Mouse (Mus musculus): ENCODE data around the gene Nup210l. TPM values are rescaled to one million over a fixed set of nuclear protein-coding genes. Genes with fewer than 3 reads are reported as not detected.

Nup210l gene
- 0.47 and 0.76 TPM in 2 replicates for polyA plus RNA-seq (2014; fragmentation: Nextera tagmentation; extraction: Ambion mirVana)

GRCm38 (mm10) chr3:90103938-90104337 is at the start of gene Nup210l:
TSS of gene Nup210l (plus strand) at chr3:90104132.
- Histone ChIP-seq H3K36me3 (ENCODE audit: control insufficient read depth, insufficient read depth, low read length) (peaks cover 12% of the 10 kb centered on the region), H3K27ac (ENCODE audit: low read depth, low read length) (no peak within 1 kb of the TSS), H3K9ac (ENCODE audit: low read depth, low read length) (no peak within 1 kb of the TSS), H3K9me3 (ENCODE audit: control insufficient read depth, low read length) (no peaks in the 10 kb centered on the region; the same call in 1 of the 2 replicates), H3K4me3 (ENCODE audit: low read length) (no peak within 1 kb of the TSS), H3K4me1 (ENCODE audit: control insufficient read depth, insufficient read depth, low read length) (no peaks in the 10 kb centered on the region), H3K27me3 (ENCODE audit: control insufficient read depth, insufficient read depth, low read length) (no peaks in the 10 kb centered on the region), H3K4me2 (replicated peaks; ENCODE audit: low read depth, low read length) (no peak within 1 kb of the TSS)
- no peak for ATAC-seq (ENCODE audit: low FRiP score, low TSS enrichment)
- 87% methylated on average over 13 of the region's 13 CpGs for WGBS

DNA sequence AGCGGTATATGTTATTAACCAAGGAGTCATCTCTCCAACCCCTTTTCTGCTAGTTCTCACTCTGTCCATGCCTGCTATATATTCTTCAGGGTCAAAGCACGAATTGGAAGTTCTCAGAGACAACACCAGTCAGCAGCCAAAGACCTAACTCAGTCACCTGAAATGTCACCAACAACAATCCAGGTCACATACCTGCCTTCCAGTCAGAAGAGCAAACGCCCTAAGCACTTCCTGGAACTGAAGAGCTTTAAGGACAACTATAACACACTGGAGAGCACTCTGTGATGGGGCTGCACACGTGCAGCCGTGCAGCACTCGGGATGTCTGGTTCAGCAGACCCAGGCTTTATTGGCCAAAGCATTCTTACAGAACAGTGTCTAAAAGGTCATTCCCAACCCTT is 42.4 kb upstream of the Nup210l start:
- no peak for ATAC-seq (ENCODE audit: low FRiP score, low TSS enrichment)
- H3K27ac ChIP-seq (ENCODE audit: low read depth, low read length), result no peak overlapping the region
- H3K4me3 ChIP-seq (ENCODE audit: low read length), result no peak overlapping the region
- H3K9ac ChIP-seq (ENCODE audit: low read depth, low read length), result no peak overlapping the region
- H3K4me1 ChIP-seq (ENCODE audit: control insufficient read depth, insufficient read depth, low read length), result no peaks in the 10 kb centered on the region
- H3K9me3 ChIP-seq (ENCODE audit: control insufficient read depth, low read length), result no peaks in the 10 kb centered on the region
- WGBS, result 87% methylated on average over 6 of the region's 6 CpGs
- H3K27me3 ChIP-seq (ENCODE audit: control insufficient read depth, insufficient read depth, low read length), result no peaks in the 10 kb centered on the region
- no peak overlapping the region for H3K4me2 ChIP-seq (replicated peaks; ENCODE audit: low read depth, low read length)
- H3K36me3 ChIP-seq (ENCODE audit: control insufficient read depth, insufficient read depth, low read length), result peaks cover 50% of the 10 kb centered on the region

DNA sequence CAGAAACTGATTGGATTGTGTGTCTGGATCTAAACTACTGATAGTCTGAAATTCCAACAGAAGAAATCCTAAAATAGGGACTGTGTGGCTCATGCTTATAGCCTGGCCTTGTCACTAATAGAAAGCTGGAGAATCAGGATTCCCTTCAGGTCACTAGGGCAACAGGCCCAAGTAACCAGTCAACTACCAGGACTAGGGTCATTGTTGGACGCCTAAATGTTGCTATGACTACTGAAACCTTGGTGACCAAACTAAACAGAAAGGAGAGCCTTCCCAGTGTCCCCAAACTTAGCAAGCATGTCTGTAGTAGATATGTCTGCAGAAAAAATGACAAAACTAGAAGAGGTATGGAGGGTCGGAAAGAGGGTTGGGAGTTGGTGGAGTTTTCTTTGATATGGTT is 41.4 kb upstream of the Nup210l start:
- Histone ChIP-seq H3K27ac (ENCODE audit: low read depth, low read length) (no peak overlapping the region), H3K4me1 (ENCODE audit: control insufficient read depth, insufficient read depth, low read length) (no peaks in the 10 kb centered on the region), H3K4me2 (replicated peaks; ENCODE audit: low read depth, low read length) (no peak overlapping the region), H3K9ac (ENCODE audit: low read depth, low read length) (no peak overlapping the region), H3K9me3 (ENCODE audit: control insufficient read depth, low read length) (no peaks in the 10 kb centered on the region), H3K27me3 (ENCODE audit: control insufficient read depth, insufficient read depth, low read length) (no peaks in the 10 kb centered on the region), H3K36me3 (ENCODE audit: control insufficient read depth, insufficient read depth, low read length) (peaks cover 40% of the 10 kb centered on the region), H3K4me3 (ENCODE audit: low read length) (no peak overlapping the region)
- no peak for ATAC-seq (ENCODE audit: low FRiP score, low TSS enrichment)
- 76% methylated on average over 2 of the region's 2 CpGs for WGBS

DNA sequence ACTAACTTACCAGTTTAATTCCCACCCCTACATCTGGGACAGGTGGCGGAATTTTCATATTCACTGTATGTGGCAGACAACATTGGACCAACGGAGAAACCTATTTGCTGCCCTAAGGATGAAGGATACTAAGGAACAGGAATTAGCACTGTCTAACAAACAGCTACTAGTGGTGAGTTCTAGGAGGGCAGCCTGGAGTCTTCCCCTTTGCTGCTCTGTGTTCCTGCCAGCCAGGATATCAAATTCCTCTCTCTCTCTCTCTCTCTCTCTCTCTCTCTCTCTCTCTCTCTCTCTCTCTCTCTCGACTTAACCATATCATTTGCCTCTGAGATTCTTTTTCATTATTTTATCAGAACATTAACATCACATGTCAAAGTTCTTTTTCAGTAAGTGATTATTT is 39.5 kb upstream of the Nup210l start:
- Histone ChIP-seq H3K4me2 (replicated peaks; ENCODE audit: low read depth, low read length) (no peak overlapping the region), H3K9ac (ENCODE audit: low read depth, low read length) (no peak overlapping the region), H3K36me3 (ENCODE audit: control insufficient read depth, insufficient read depth, low read length) (peaks cover 30% of the 10 kb centered on the region; the same call in 1 of the 2 replicates), H3K27ac (ENCODE audit: low read depth, low read length) (no peak overlapping the region), H3K4me3 (ENCODE audit: low read length) (no peak overlapping the region), H3K27me3 (ENCODE audit: control insufficient read depth, insufficient read depth, low read length) (no peaks in the 10 kb centered on the region), H3K4me1 (ENCODE audit: control insufficient read depth, insufficient read depth, low read length) (no peaks in the 10 kb centered on the region), H3K9me3 (ENCODE audit: control insufficient read depth, low read length) (no peaks in the 10 kb centered on the region)
- 72% methylated on average over 3 of the region's 3 CpGs for WGBS
- peak; percentile 56; the same call in 1 of the 2 replicates for ATAC-seq (ENCODE audit: low FRiP score, low TSS enrichment)

GRCm38 (mm10) chr3:90065553-90065952 is 38.4 kb upstream of the Nup210l start:
- 30% methylated on average over 3 of the region's 3 CpGs for WGBS
- H3K4me1 ChIP-seq (ENCODE audit: control insufficient read depth, insufficient read depth, low read length), result no peaks in the 10 kb centered on the region
- H3K27ac ChIP-seq (ENCODE audit: low read depth, low read length), result no peak overlapping the region
- no peaks in the 10 kb centered on the region for H3K27me3 ChIP-seq (ENCODE audit: control insufficient read depth, insufficient read depth, low read length)
- H3K9me3 ChIP-seq (ENCODE audit: control insufficient read depth, low read length), result no peaks in the 10 kb centered on the region
- H3K4me2 ChIP-seq (replicated peaks; ENCODE audit: low read depth, low read length), result no peak overlapping the region
- H3K9ac ChIP-seq (ENCODE audit: low read depth, low read length), result no peak overlapping the region
- H3K36me3 ChIP-seq (ENCODE audit: control insufficient read depth, insufficient read depth, low read length), result peaks cover 21% of the 10 kb centered on the region; the same call in 1 of the 2 replicates
- no peak for ATAC-seq (ENCODE audit: low FRiP score, low TSS enrichment)
- no peak overlapping the region for H3K4me3 ChIP-seq (ENCODE audit: low read length)

DNA sequence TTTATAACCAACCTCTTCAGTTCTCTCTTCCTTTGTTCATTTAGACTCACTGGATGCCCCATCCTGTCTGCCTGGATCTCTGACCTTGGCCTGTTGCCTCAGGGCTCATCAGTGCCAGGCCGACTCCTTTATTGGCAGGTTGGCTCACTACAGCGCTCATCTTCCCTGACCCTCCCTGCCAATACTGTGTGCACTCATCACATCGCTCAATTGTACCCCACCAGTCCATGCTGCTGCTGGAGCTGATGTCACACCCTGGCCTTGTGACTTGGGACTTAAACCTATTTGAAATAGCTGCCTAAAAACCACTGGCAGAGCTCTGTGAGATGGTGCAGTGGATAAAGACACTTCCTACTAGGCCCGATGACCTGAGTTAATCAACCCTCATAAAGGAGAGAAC is 36.1 kb upstream of the Nup210l start:
- Histone ChIP-seq H3K4me2 (replicated peaks; ENCODE audit: low read depth, low read length) (no peak overlapping the region), H3K36me3 (ENCODE audit: control insufficient read depth, insufficient read depth, low read length) (peaks cover 4% of the 10 kb centered on the region; the same call in 1 of the 2 replicates), H3K27ac (ENCODE audit: low read depth, low read length) (no peak overlapping the region), H3K4me3 (ENCODE audit: low read length) (no peak overlapping the region), H3K9me3 (ENCODE audit: control insufficient read depth, low read length) (no peaks in the 10 kb centered on the region), H3K9ac (ENCODE audit: low read depth, low read length) (no peak overlapping the region), H3K4me1 (ENCODE audit: control insufficient read depth, insufficient read depth, low read length) (no peaks in the 10 kb centered on the region), H3K27me3 (ENCODE audit: control insufficient read depth, insufficient read depth, low read length) (no peaks in the 10 kb centered on the region)
- WGBS, result 88% methylated on average over 4 of the region's 4 CpGs
- ATAC-seq (ENCODE audit: low FRiP score, low TSS enrichment), result no peak

- H3K4me1 ChIP-seq (ENCODE audit: control insufficient read depth, insufficient read depth, low read length), result no peaks in the 10 kb centered on the region
- no peak overlapping the region for H3K4me3 ChIP-seq (ENCODE audit: low read length)
- no peak overlapping the region for H3K9ac ChIP-seq (ENCODE audit: low read depth, low read length)
- H3K4me2 ChIP-seq (replicated peaks; ENCODE audit: low read depth, low read length), result no peak overlapping the region
- H3K27ac ChIP-seq (ENCODE audit: low read depth, low read length), result no peak overlapping the region
- H3K9me3 ChIP-seq (ENCODE audit: control insufficient read depth, low read length), result no peaks in the 10 kb centered on the region
- ATAC-seq (ENCODE audit: low FRiP score, low TSS enrichment), result no peak
- H3K36me3 ChIP-seq (ENCODE audit: control insufficient read depth, insufficient read depth, low read length), result no peaks in the 10 kb centered on the region; the same call in 1 of the 2 replicates
- no peaks in the 10 kb centered on the region for H3K27me3 ChIP-seq (ENCODE audit: control insufficient read depth, insufficient read depth, low read length)
- WGBS, result 52% methylated on average over 7 of the region's 7 CpGs
Measured at GRCm38 (mm10) chr3:90069688-90070087, 34.2 kb upstream of the Nup210l start.

- H3K27ac ChIP-seq (ENCODE audit: low read depth, low read length), result no peak within 1 kb of the TSS
- peaks cover 7% of the 10 kb centered on the region; the same call in 1 of the 2 replicates for H3K4me1 ChIP-seq (ENCODE audit: control insufficient read depth, insufficient read depth, low read length)
- no peak within 1 kb of the TSS for H3K9ac ChIP-seq (ENCODE audit: low read depth, low read length)
- no peak within 1 kb of the TSS for H3K4me3 ChIP-seq (ENCODE audit: low read length)
- 66% methylated on average over 4 of the region's 4 CpGs for WGBS
- H3K4me2 ChIP-seq (replicated peaks; ENCODE audit: low read depth, low read length), result no peak within 1 kb of the TSS
- no peaks in the 10 kb centered on the region for H3K9me3 ChIP-seq (ENCODE audit: control insufficient read depth, low read length)
- no peaks in the 10 kb centered on the region for H3K27me3 ChIP-seq (ENCODE audit: control insufficient read depth, insufficient read depth, low read length)
- no peak for ATAC-seq (ENCODE audit: low FRiP score, low TSS enrichment)
- H3K36me3 ChIP-seq (ENCODE audit: control insufficient read depth, insufficient read depth, low read length), result no peaks in the 10 kb centered on the region
Measured at GRCm38 (mm10) chr3:90072294-90072693, 31.6 kb upstream of the Nup210l start, which contains the start of gene Tpm3. TSS of gene Tpm3 (plus strand) at chr3:90072649.

DNA sequence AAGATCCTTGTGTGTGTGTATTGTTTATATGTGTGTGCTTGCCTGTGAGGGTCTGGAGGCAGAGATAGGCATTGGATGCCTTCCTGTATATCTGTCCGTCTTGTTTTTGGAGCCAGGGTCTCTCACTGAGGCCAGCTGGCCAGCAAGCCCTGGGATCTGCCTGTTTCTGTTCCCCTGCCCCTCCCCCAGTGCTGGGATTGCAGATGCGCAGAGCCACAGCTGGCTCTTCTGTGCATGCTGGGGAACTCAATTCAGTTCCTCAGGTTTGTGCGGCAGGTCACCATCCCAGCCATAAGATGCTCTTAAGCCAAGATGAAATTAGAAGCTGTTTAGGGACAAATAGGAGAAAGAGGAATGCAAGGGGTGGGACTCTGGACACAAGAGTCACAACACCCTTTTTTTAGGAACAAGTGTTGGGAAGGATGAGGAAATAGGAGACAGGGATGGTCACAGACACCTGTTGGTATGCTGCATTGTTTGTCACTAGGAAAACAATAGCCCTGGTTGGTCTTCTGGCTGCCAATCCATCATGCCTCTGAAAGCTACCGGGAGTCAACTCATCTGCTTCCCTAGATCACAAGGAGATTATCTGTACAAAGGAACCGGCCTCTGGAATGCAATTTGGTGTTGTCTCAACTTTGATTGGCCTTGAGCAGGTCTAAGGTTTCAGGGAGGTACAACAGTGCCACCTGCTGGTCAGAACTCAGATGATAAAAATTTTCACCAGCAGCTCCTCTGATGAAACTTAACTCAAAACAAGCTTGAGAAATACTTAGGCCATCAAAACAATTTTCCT is 26.8 kb upstream of the Nup210l start:
- H3K9ac ChIP-seq (ENCODE audit: low read depth, low read length), result no peak overlapping the region

More for the DNA sequence above, 26.8 kb upstream of the Nup210l start:
- Histone ChIP-seq H3K27ac (ENCODE audit: low read depth, low read length) (no peak overlapping the region), H3K4me3 (ENCODE audit: low read length) (no peak overlapping the region), H3K4me1 (ENCODE audit: control insufficient read depth, insufficient read depth, low read length) (peaks cover 23% of the 10 kb centered on the region), H3K36me3 (ENCODE audit: control insufficient read depth, insufficient read depth, low read length) (no peaks in the 10 kb centered on the region), H3K9me3 (ENCODE audit: control insufficient read depth, low read length) (no peaks in the 10 kb centered on the region), H3K27me3 (ENCODE audit: control insufficient read depth, insufficient read depth, low read length) (no peaks in the 10 kb centered on the region), H3K4me2 (replicated peaks; ENCODE audit: low read depth, low read length) (no peak overlapping the region)
- no peak for ATAC-seq (ENCODE audit: low FRiP score, low TSS enrichment)
- WGBS, result 12% methylated on average over 5 of the region's 5 CpGs

Measured in kidney, embryonic 14.5 days (tissue).